13 mouse cellular contexts compared by ENCODE assay signal in the genomic region with DNA sequence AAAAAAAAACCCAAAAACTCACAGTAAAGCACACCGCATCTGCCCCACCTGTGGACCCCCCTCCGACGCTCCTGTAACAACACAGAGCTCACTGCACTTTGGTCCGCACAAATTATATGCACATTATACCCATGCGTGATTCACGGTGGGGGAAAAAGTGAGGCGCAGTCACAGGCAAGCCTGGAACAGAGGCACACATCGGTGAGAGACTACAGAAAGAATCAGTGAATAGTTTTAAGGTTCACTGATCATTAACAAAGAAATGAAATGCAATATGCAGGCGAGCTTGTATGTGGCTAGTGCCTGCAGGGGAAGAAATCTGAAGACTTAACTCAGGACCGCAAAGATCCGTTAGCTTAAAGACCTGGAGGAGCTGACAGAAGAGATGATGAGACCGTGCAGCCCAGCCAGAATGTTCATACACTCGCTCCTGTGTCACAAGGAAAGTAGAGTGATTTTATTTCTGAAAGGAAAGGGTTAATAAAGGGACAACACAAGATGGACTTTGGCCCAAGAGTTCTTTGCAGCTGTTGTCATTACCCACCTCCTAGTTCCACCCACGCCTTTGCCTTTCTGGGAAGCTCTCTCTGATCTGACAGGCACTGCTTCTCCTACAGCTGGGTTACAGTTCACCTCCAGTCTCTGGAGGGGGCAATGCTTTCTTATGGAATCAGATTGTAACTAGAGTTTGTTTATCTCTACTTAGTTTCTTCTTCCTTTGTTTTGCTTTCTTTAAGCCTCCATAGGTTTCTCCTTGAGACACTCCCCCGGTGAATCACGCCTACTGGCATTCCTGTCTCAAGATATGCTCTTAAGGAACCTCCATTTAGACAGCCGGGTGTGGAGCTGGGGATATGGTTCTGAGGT. TPM values are rescaled to one million over a fixed set of nuclear protein-coding genes. Genes with fewer than 3 reads are reported as not detected.
DNase-seq lines count a peak whose midpoint lies in the region; ATAC-seq and TF ChIP-seq lines count a peak whose summit lies in the region.
"Had no signal": no experiment of that assay in that cellular context is flagged by ENCODE, and none has a peak within 500 bp of the region (broad histone marks: within the 10 kb centered on the region; RNA-seq: fewer than 3 reads in every experiment).

No protein-coding gene starts in this region.

- no peaks in the 10 kb centered on the region for H3K9me3 ChIP-seq in hindbrain, embryonic 12.5 days (replicated peaks)
- H3K9me3 ChIP-seq in hindbrain, embryonic 13.5 days: no peaks in the 10 kb centered on the region
- no peaks in the 10 kb centered on the region for H3K9me3 ChIP-seq in intestine, postnatal 0 days (ENCODE audit: control insufficient read depth)

- peak overlapping the region; percentile 17; the same call in 1 of the 2 replicates for H3K4me2 ChIP-seq in hindbrain, embryonic 12.5 days (replicated peaks)
- no peak overlapping the region for H3K4me2 ChIP-seq in hindbrain, embryonic 13.5 days
- H3K4me2 ChIP-seq in intestine, postnatal 0 days (replicated peaks; ENCODE audit: low read depth): peak overlapping the region; percentile 60
- peak overlapping the region; percentile 70 for H3K4me2 ChIP-seq in myocyte (ENCODE audit: low read depth)

- 40% methylated on average over 17 of the region's 17 CpGs for WGBS in hindbrain, embryonic 12.5 days
- WGBS in hindbrain, embryonic 13.5 days: 40% methylated on average over 17 of the region's 17 CpGs
- WGBS in intestine, postnatal 0 days: 36% methylated on average over 17 of the region's 17 CpGs

- ATAC-seq in hindbrain, embryonic 12.5 days (ENCODE audit: low FRiP score): no peak
- no peak for ATAC-seq in hindbrain, embryonic 13.5 days (ENCODE audit: low FRiP score)
- peak; percentile 82 for ATAC-seq in intestine, postnatal 0 days

- H3K36me3 ChIP-seq in hindbrain, embryonic 12.5 days: no peaks in the 10 kb centered on the region
- no peaks in the 10 kb centered on the region for H3K36me3 ChIP-seq in hindbrain, embryonic 13.5 days
- no peaks in the 10 kb centered on the region for H3K36me3 ChIP-seq in intestine, postnatal 0 days (ENCODE audit: control insufficient read depth, insufficient read depth)
- H3K36me3 ChIP-seq in myocyte (ENCODE audit: control insufficient read depth, insufficient read depth): no peaks in the 10 kb centered on the region

- H3K9ac ChIP-seq in hindbrain, embryonic 12.5 days: no peak overlapping the region
- no peak overlapping the region for H3K9ac ChIP-seq in hindbrain, embryonic 13.5 days
- peak overlapping the region; percentile 17; the same call in 1 of the 2 replicates for H3K9ac ChIP-seq in intestine, postnatal 0 days (ENCODE audit: low read depth, low read length)

- no peak overlapping the region for H3ac ChIP-seq in myocyte (ENCODE audit: control insufficient read depth, insufficient read length)

- TF ChIP-seq CTCF in intestine, postnatal 0 days (IDR thresholded peaks at IDR 0.05; ENCODE audit: low read depth): no peak
- no peak for TF ChIP-seq CTCF in gastrocnemius, adult 2 months (IDR thresholded peaks at IDR 0.05)

- TF ChIP-seq POLR2A in myocyte (IDR thresholded peaks at IDR 0.05; ENCODE audit: insufficient read length, low read depth): no peak

- peak; percentile 72 for DNase-seq in R1 (ENCODE audit: low read depth, low spot score)
- no peak for DNase-seq in layer of hippocampus, postnatal 36 days
- no peak for DNase-seq in gastrocnemius, adult 2 months
- DNase-seq: heart, adult 2 months had no signal

- H3K27ac ChIP-seq in hindbrain, embryonic 12.5 days: no peak overlapping the region
- H3K27ac ChIP-seq in hindbrain, embryonic 13.5 days: no peak overlapping the region
- H3K27ac ChIP-seq in intestine, postnatal 0 days (ENCODE audit: low read depth, low read length): peak overlapping the region; percentile 71
- H3K27ac ChIP-seq in gastrocnemius, adult 2 months: no peak overlapping the region; the same call in 1 of the 2 replicates
- H3K27ac ChIP-seq: heart, adult 2 months had no signal

- intact Hi-C loops in gastrocnemius, adult 2 months (cut with DNase I): no loop called here

- H3K4me1 ChIP-seq in hindbrain, embryonic 12.5 days: peaks cover 6% of the 10 kb centered on the region; the same call in 1 of the 2 replicates
- 0 out of 2 replicates have a peak, but pooled peaks cover 5% of the 10 kb centered on the region for H3K4me1 ChIP-seq in hindbrain, embryonic 13.5 days (replicated peaks)
- no peaks in the 10 kb centered on the region for H3K4me1 ChIP-seq in intestine, postnatal 0 days (replicated peaks; ENCODE audit: control insufficient read depth, insufficient read depth, low read length)

- no peak overlapping the region for H3K4me3 ChIP-seq in hindbrain, embryonic 12.5 days
- no peak overlapping the region for H3K4me3 ChIP-seq in hindbrain, embryonic 13.5 days
- peak overlapping the region; percentile 17; the same call in 1 of the 2 replicates for H3K4me3 ChIP-seq in intestine, postnatal 0 days (ENCODE audit: low read depth, low read length)
- no peak overlapping the region for H3K4me3 ChIP-seq in myocyte
- no peak overlapping the region for H3K4me3 ChIP-seq in gastrocnemius, adult 2 months
- H3K4me3 ChIP-seq: erythroblast, embryonic 14.5 days; heart, adult 2 months had no signal

- H3K27me3 ChIP-seq in hindbrain, embryonic 12.5 days: no peaks in the 10 kb centered on the region
- H3K27me3 ChIP-seq in hindbrain, embryonic 13.5 days: no peaks in the 10 kb centered on the region
- no peaks in the 10 kb centered on the region for H3K27me3 ChIP-seq in intestine, postnatal 0 days (replicated peaks; ENCODE audit: control insufficient read depth, insufficient read depth, low read length)
- H3K27me3 ChIP-seq in myocyte (ENCODE audit: control insufficient read depth, insufficient read depth, insufficient read length): no peaks in the 10 kb centered on the region

- no peaks in the 10 kb centered on the region for H3K79me2 ChIP-seq in myocyte (ENCODE audit: control insufficient read depth, insufficient read depth)

TF ChIP-seq in myocyte, 11 proteins besides CTCF, POLR2A, EP300 and RAD21:
- TF ChIP-seq USF1 (IDR thresholded peaks at IDR 0.05; ENCODE audit: low read depth) (no peak), TCF12 (IDR thresholded peaks at IDR 0.05; ENCODE audit: insufficient read depth, poor library complexity, severe bottlenecking) (peak; percentile 51), MYOG (IDR thresholded peaks at IDR 0.05; ENCODE audit: control insufficient read depth in 1 of 3, insufficient read depth in 1 of 3, insufficient read length in 2 of 3, low read depth in 2 of 3) (peak in 2 of 3 experiments; percentile 67 to 77), POLR2AphosphoS2 (IDR thresholded peaks at IDR 0.05; ENCODE audit: insufficient read length, low read depth) (no peak), CEBPB (IDR thresholded peaks at IDR 0.05; ENCODE audit: insufficient read depth, poor library complexity, severe bottlenecking) (no peak), TCF3 (IDR thresholded peaks at IDR 0.05; ENCODE audit: insufficient read length, low read depth) (peak; percentile 13), SRF (IDR thresholded peaks at IDR 0.05; ENCODE audit: control insufficient read depth, insufficient read length, low read depth) (peak; percentile 79), MAX (IDR thresholded peaks at IDR 0.05; ENCODE audit: low read depth) (no peak), E2F4 (IDR thresholded peaks at IDR 0.05; ENCODE audit: insufficient read depth) (no peak), REST (IDR thresholded peaks at IDR 0.05; ENCODE audit: insufficient read depth, insufficient read length) (no peak), MYOD1 (IDR thresholded peaks at IDR 0.05; ENCODE audit: control insufficient read depth in 1 of 3, insufficient read length in 2 of 3, low read depth in 2 of 3) (peak; percentile 14 to 84 (median 81))
TF ChIP-seq in myocyte: peak in this region for 5.

RNA-seq across cellular contexts. Expression of gene Cpd, which starts 7.9 kb away (rescaled TPM):
- 15.4 and 15.6 TPM in 2 replicates for polyA plus RNA-seq in hindbrain, embryonic 12.5 days (2016; fragmentation: Nextera tagmentation; extraction: Ambion mirVana)
- 5.7 and 6.2 TPM in 2 replicates for polyA plus RNA-seq in hindbrain, embryonic 13.5 days (2015; fragmentation: Nextera tagmentation; extraction: Ambion mirVana)
- polyA plus RNA-seq in intestine, postnatal 0 days (2015; fragmentation: Nextera tagmentation; extraction: Ambion mirVana): 10.1 and 11.0 TPM in 2 replicates
- 17.6 TPM for polyA plus RNA-seq in myocyte (2012; fragmentation: generic; extraction: Trizol)
- total RNA-seq in layer of hippocampus, postnatal 36 days (2021): 10 to 100 TPM; 61.8 to 67.7 TPM
- 10 to 100 TPM; 25.7 to 30.5 TPM for total RNA-seq in gastrocnemius, adult 2 months (2021)

RNA-seq across cellular contexts. Expression of gene Tmigd1, which starts 47.3 kb away (rescaled TPM):
- polyA plus RNA-seq in hindbrain, embryonic 12.5 days (2016; fragmentation: Nextera tagmentation; extraction: Ambion mirVana): 0.21 TPM in 1 of 2 replicates, not detected in the other
- polyA plus RNA-seq in hindbrain, embryonic 13.5 days (2015; fragmentation: Nextera tagmentation; extraction: Ambion mirVana): not detected in 2 replicates
- 55.0 and 64.1 TPM in 2 replicates for polyA plus RNA-seq in intestine, postnatal 0 days (2015; fragmentation: Nextera tagmentation; extraction: Ambion mirVana)
- not detected for polyA plus RNA-seq in myocyte (2012; fragmentation: generic; extraction: Trizol)
- total RNA-seq in layer of hippocampus, postnatal 36 days (2021): not detected
- total RNA-seq in gastrocnemius, adult 2 months (2021): under 1 TPM in 1 of 2 experiments, not detected in 1; 0.26 TPM
- total RNA-seq: layer of hippocampus, postnatal 14 days; megakaryocyte-erythroid progenitor cell, adult 5-6 weeks; MEL had no signal
- polyA plus RNA-seq: erythroblast, embryonic 14.5 days; testis, adult 2 months had no signal

Comparison
In these comparisons a context has a peak if more than half of its experiments do, and no peak if none do; other contexts are left out.
1. RNA of gene Tmigd1, which starts 47.3 kb away (polyA plus RNA-seq): 55.0 to 64.1 TPM in intestine, postnatal 0 days; 0.21 TPM in hindbrain, embryonic 12.5 days, not detected in hindbrain, embryonic 13.5 days and not detected in myocyte (single experiment); every median in the first group is over 10 times any median in the second.